Mouse (Mus musculus) cortical plate, adult 2 months (tissue): ENCODE measurements around the gene Il20rb. TPM values are rescaled to one million over a fixed set of nuclear protein-coding genes. Genes with fewer than 3 reads are reported as not detected.

Experiments
- H3K27ac ChIP-seq: fragments of 200-500 bp; 2 replicates; pipeline ENCODE4 v1.5.1; 2012; ENCODE audit warnings: low read length, control low read depth, inconsistent platforms; ENCODE audit not compliant: insufficient read depth
- H3K4me1 ChIP-seq: fragments of 200-500 bp; 2 replicates; pipeline ENCODE4 v1.6.1; 2011; ENCODE audit warnings: low read length; ENCODE audit not compliant: control insufficient read depth, insufficient read depth
- H3K4me3 ChIP-seq: fragments of 200-500 bp; 2 replicates; pipeline ENCODE4 v1.5.1; 2011; ENCODE audit warnings: mild to moderate bottlenecking, low read length, control low read depth; ENCODE audit not compliant: insufficient read depth
- CTCF ChIP-seq: fragments of 200-500 bp; IDR thresholded peaks from 2 replicates; pipeline ENCODE4 v1.5.1; 2011; ENCODE audit warnings: mild to moderate bottlenecking, control low read depth, low read length; ENCODE audit not compliant: insufficient read depth; ENCODE audit errors: extremely low read depth
- POLR2A ChIP-seq: fragments of 200-500 bp; IDR thresholded peaks from 2 replicates; pipeline ENCODE4 v1.6.1; 2011; ENCODE audit warnings: mild to moderate bottlenecking, low read length, control low read depth; ENCODE audit not compliant: insufficient read depth; ENCODE audit errors: extremely low read depth
- polyA plus RNA-seq: library from polyadenylated mRNA; depleted of rRNA; stranded (reverse); fragments of >200 nt; gene quantifications from 2 replicates; pipeline ENCODE4 v1.2.3, GENCODE M21; 2012

Gene Il20rb
- polyA plus RNA-seq, 1 experiment = 1.2 TPM

DNA sequence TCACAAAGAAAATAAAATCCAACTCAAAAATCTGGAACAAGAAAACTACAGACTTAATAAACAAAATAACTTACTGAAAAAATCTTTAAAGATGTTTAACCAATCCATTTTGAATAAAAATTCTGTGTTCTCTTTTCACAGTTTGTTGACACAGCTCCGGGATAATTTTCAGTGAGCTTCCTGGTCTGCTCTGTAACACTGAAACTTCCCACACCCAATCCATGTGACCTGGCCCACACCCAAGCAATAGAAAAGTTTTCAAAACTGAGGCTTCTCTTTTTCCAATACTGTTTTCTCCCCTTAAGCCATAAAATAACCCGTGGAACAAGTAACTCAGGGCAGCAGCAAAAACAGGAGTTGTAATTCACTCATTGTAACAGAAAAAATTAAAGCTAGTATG, 20.1 kb upstream of the Il20rb start:
- TF ChIP-seq POLR2A (no peak), CTCF (no peak)
- Histone ChIP-seq H3K4me3 (no peak overlapping the region), H3K27ac (no peak overlapping the region), H3K4me1 (no peaks in the 10 kb centered on the region)

DNA sequence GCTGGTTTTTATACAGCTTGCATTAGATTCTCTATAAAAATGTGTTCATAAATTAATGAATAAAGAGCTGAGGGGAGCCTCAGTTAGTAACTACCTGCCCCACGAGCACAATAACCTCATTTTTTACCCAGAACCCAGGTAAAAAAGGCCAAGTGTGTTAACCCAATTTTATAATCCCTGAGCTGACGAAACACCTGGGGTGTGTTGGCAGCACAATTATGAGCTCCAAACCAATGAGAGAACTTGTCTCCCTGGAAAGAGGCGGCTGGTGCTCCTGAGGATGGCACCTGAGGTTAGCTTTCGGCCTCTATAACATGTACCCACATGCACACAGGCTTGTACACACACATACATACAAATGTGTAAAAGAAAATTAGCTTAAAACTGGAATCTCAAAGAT, 18.9 kb upstream of the Il20rb start:
- no peaks in the 10 kb centered on the region for H3K4me1 ChIP-seq
- no peak for TF ChIP-seq POLR2A
- no peak for TF ChIP-seq CTCF
- no peak overlapping the region for H3K4me3 ChIP-seq
- H3K27ac ChIP-seq = no peak overlapping the region; the same call in 1 of the 2 replicates

DNA sequence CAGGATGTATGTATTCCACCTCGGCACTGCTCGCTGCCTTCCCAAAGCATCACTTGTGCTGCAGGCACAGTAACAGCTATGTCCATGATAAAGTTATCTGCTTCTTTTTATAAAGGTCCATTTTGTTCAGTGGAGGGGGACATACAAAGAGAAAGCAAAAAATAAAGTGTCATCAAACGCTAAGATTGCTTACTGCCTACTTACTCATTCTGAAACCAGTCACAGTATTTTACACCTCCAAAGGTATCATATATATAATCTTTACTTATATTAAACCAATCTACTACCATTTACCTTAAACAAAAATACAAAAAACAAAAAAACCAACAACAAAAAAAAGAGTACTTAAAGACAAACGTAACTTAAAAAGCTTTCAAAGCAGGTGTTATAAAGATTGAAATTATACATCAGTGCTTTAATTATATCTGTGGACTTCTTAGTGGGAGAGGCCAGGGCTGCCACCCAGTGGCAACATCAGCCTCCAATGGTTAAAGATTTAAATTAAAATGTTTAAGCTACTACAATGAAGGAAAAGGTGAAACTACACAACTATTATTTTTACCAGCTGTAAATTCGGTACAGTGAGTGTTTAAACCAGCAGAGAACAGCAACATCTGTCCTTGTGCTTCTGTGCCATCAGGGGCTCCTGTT, 7.1 kb upstream of the Il20rb start:
- Histone ChIP-seq H3K4me3 (no peak overlapping the region), H3K4me1 (no peaks in the 10 kb centered on the region), H3K27ac (no peak overlapping the region)
- TF ChIP-seq POLR2A (no peak), CTCF (peak; percentile 19; the same call in 1 of the 2 replicates)

DNA sequence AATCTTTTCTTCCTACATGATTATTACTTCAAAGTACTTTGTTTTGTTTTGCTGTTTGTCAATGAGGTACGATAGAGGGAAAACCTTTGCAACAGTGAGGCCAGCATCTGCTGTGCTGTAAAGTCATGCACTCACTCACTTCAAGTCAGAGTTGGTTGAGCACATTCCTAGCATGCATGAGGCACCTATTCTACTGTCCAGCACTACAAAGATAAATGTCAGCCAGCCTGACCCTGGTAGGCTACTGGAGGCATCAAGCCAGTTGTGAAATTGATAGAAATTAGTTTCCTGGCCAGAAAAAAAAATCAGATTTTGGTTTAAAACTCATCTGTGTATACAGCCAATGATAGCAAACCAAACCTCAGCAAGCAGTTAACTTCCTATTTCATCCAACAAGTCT, 4.8 kb upstream of the Il20rb start:
- no peak overlapping the region for H3K4me3 ChIP-seq
- H3K4me1 ChIP-seq = no peaks in the 10 kb centered on the region
- H3K27ac ChIP-seq = no peak overlapping the region
- no peak for TF ChIP-seq POLR2A
- TF ChIP-seq CTCF = no peak

DNA sequence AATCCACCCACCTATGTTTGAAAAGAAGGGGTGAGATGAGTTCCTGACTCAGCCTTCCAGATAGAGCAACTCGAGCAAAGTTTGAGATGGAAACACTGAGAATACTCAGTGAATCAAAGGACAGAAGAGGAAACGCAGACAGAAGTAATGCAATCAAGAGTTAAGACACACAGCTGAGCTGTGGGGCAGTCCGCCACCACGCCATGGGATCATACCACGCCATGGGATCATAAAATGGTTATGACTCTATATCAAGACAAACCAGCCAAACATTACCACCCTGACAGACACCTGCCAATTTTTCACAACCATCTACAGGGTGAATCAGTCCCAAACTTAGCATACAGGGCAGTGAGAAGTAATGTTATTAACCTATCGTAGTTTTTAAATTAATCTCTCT, 2.4 kb upstream of the Il20rb start:
- H3K4me3 ChIP-seq = no peak overlapping the region
- H3K4me1 ChIP-seq = no peaks in the 10 kb centered on the region
- H3K27ac ChIP-seq = no peak overlapping the region
- no peak for TF ChIP-seq CTCF
- TF ChIP-seq POLR2A = no peak

DNA sequence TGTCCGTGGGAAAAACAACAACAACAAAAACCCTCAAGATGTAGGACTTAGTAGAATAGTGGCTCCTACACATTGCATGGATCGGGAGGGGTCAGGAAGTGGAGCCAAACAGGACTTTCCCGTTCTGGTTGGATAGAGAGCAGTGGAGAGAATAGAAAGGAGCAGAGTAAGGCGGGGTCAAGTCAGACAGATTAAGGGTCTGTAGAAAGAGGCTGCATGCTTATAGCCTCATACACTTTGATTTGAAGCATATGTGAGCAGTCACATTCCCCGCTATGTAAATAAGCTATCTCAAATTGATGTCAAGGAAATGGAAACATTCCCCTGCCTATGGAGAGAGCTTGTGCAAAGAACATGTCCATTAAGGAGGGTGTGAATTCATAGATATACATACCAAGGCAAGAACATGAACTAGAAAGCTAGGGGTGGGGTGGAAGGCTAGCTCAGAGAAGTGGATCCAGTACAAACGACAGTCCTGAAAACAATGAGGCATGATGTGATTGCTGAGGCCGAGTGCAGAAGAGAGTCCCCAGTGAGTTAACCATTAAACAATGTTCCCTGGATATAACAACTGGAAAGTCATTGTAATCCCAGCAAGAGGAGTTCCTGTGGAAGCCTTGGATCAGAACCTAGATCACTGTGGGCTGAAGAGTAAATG, 1.6 kb upstream of the Il20rb start:
- H3K27ac ChIP-seq = no peak overlapping the region
- no peaks in the 10 kb centered on the region for H3K4me1 ChIP-seq
- TF ChIP-seq POLR2A (no peak), CTCF (no peak)
- no peak overlapping the region for H3K4me3 ChIP-seq

DNA sequence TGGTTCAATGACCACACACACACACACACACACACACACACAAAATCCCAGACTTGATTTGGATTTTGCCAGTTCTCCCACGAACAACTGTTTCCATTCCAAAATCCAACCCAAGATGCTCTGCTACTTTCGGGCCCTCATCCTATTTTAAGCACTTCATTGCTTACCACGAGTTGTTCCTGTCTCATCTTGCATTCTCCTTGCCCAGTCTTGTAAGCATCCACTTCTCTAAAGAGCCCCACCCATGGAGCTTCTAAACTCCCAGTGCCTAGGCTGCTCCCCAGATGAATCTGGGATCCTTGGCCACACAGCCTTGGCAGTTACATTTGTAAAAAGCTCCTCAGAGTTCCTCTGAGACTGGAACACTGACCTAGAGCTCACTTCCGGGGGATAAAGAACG, 3.3 kb downstream of the Il20rb start:
- Histone ChIP-seq H3K4me3 (no peak overlapping the region), H3K4me1 (no peaks in the 10 kb centered on the region), H3K27ac (no peak overlapping the region)
- TF ChIP-seq POLR2A = no peak
- no peak for TF ChIP-seq CTCF

DNA sequence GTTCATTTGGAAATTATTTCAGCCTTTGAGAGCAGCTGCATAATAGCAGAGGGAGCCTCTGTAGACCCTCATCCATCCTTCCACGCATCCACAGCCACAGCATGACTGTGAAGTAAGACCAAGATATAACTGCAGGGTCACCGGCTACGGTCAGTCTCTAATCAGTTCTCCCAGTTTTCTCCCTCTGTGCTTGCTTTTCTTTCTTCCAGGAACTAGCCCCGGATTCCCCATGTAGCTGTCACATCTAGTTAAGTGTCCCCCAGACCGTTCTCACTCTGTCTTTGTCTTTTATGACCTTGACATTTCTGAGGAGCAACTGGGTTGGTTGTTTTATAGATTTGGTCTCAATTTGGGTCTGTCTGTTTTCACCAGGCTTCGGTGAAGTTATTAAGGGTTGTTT, 5.0 kb downstream of the Il20rb start:
- TF ChIP-seq CTCF (no peak), POLR2A (no peak)
- Histone ChIP-seq H3K27ac (no peak overlapping the region), H3K4me3 (no peak overlapping the region), H3K4me1 (no peaks in the 10 kb centered on the region)

DNA sequence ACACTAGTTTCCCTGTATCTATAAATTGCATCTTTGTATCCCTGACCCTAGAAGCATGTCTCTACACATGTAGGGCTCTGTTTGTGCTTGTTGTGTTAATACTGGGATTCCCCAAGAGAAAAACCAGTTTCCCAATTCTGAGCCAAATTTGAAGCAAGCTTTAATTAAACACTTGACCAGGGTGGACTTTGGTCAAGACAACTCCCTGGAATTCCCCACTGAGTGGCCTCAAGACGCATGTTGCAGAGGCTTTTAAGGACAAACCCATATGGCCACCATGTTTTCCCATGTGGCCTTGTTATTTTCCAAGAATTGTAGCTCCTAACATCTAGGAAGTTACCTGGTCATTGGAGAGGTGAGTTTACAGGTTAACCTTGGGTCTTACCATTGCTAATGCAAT, 12.5 kb downstream of the Il20rb start:
- no peaks in the 10 kb centered on the region for H3K4me1 ChIP-seq
- TF ChIP-seq CTCF (no peak), POLR2A (no peak)
- H3K4me3 ChIP-seq = no peak overlapping the region
- H3K27ac ChIP-seq = no peak overlapping the region

DNA sequence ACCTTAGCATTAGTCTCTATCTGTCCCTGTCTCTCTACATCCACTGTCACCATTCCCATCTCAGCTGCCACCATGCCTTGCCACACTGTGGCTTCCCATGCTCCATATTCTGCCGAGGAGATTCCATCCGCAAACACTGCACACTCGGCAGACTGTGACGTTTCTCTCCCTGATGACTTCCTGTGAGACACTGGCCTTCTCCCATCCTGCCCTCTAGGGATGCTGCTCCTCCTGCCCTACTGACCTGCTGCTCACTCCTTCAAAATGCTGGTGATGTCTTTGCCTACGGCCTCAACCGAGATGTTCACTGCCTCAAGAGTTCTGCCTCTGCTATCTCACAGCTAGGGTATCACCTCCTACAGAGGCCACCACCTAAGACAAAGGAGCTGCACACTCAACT, 13.2 kb downstream of the Il20rb start:
- H3K4me3 ChIP-seq = no peak overlapping the region
- TF ChIP-seq CTCF (no peak), POLR2A (no peak)
- H3K27ac ChIP-seq = no peak overlapping the region
- H3K4me1 ChIP-seq = no peaks in the 10 kb centered on the region
